Comparison of ENCODE assay signal across 8 mouse cellular contexts in the genomic region with DNA sequence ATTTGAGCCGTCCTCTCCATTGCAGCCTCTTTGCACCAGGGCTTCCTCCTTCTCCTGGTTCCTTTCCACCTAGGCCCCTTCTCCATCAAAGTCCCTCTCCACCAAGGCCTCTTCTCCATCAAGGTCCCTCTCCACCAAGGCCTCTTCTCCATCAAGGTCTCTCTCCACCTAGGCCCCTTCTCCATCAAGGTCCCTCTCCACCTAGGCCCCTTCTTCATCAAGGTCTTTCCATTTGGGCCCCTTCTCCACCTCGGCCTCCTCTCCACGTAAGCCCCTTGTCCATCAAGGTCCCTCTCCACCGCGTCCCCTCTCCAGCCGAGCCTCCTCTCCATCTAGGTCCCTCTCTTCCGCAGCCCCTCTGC. TPM values are rescaled to one million over a fixed set of nuclear protein-coding genes. Genes with fewer than 3 reads are reported as not detected.
DNase-seq lines count a peak whose midpoint lies in the region; ATAC-seq and TF ChIP-seq lines count a peak whose summit lies in the region.

No protein-coding gene starts in this region.

- no peak for TF ChIP-seq POLR2A in kidney, adult 2 months (IDR thresholded peaks at IDR 0.05; ENCODE audit: low read depth, low read length)

- no peak for ATAC-seq in G1E (ENCODE audit: extremely low read depth, insufficient number of reproducible peaks, low FRiP score, poor library complexity, severe bottlenecking)
- ATAC-seq in hindbrain, embryonic 11.5 days (ENCODE audit: low FRiP score): peak; percentile 77; the same call in 1 of the 2 replicates
- ATAC-seq in midbrain, embryonic 14.5 days (ENCODE audit: low FRiP score, low TSS enrichment): peak; percentile 79

- no peaks in the 10 kb centered on the region for H3K27me3 ChIP-seq in kidney, adult 2 months (replicated peaks; ENCODE audit: control insufficient read depth, insufficient read depth, low read length)
- H3K27me3 ChIP-seq in G1E (ENCODE audit: insufficient read depth, low read length): no peaks in the 10 kb centered on the region
- H3K27me3 ChIP-seq in hindbrain, embryonic 11.5 days (ENCODE audit: control insufficient read depth, insufficient read depth, low read length): no peaks in the 10 kb centered on the region
- H3K27me3 ChIP-seq in midbrain, embryonic 14.5 days (ENCODE audit: control insufficient read depth, insufficient read depth, low read length): no peaks in the 10 kb centered on the region

- no peak for DNase-seq in kidney, adult 2 months
- DNase-seq in kidney, postnatal 4 days: no peak
- no peak for DNase-seq in G1E (ENCODE audit: low spot score)
- DNase-seq in hindbrain, embryonic 11.5 days (ENCODE audit: low spot score): no peak
- no peak for DNase-seq in midbrain, embryonic 14.5 days
- DNase-seq in gastrocnemius, adult 18-20 months (ENCODE audit: low spot score): no peak
- no peak for DNase-seq in right cerebral cortex, adult 18-20 months
- no peak for DNase-seq in left cerebral cortex, adult 8-10 months (ENCODE audit: low spot score in 2 of 2)

- peak overlapping the region; percentile 83 for H3K27ac ChIP-seq in kidney, adult 2 months (ENCODE audit: insufficient read depth, low read depth, low read length)
- peak overlapping the region; percentile 99 for H3K27ac ChIP-seq in hindbrain, embryonic 11.5 days (ENCODE audit: low read depth, low read length)
- H3K27ac ChIP-seq in midbrain, embryonic 14.5 days (replicated peaks; ENCODE audit: low read depth, low read length): peak overlapping the region; percentile 99

- WGBS in kidney, adult 2 months: 8% methylated on average over 7 of the region's 7 CpGs
- 3% methylated on average over 7 of the region's 7 CpGs for WGBS in hindbrain, embryonic 11.5 days
- WGBS in midbrain, embryonic 14.5 days: 2% methylated on average over 7 of the region's 7 CpGs

- no peak for TF ChIP-seq CTCF in kidney, adult 2 months (conservative IDR thresholded peaks at IDR 0.05; ENCODE audit: insufficient read depth, insufficient read length, low read depth, low read length)
- TF ChIP-seq CTCF in G1E (IDR thresholded peaks at IDR 0.05; ENCODE audit: low read depth, low read length): no peak

- no peaks in the 10 kb centered on the region for H3K9me3 ChIP-seq in G1E (replicated peaks)
- H3K9me3 ChIP-seq in hindbrain, embryonic 11.5 days (ENCODE audit: control insufficient read depth, low read length): no peaks in the 10 kb centered on the region
- no peaks in the 10 kb centered on the region for H3K9me3 ChIP-seq in midbrain, embryonic 14.5 days (ENCODE audit: control insufficient read depth, low read length)

- H3K9ac ChIP-seq in hindbrain, embryonic 11.5 days (ENCODE audit: low read depth, low read length): peak overlapping the region; percentile 99
- peak overlapping the region; percentile 100 for H3K9ac ChIP-seq in midbrain, embryonic 14.5 days (replicated peaks; ENCODE audit: low read length)

- H3K4me3 ChIP-seq in kidney, adult 2 months (ENCODE audit: insufficient read depth, low read depth, low read length): peak overlapping the region; percentile 70
- peak overlapping the region; percentile 85 for H3K4me3 ChIP-seq in G1E (ENCODE audit: low read depth, low read length)
- H3K4me3 ChIP-seq in hindbrain, embryonic 11.5 days (ENCODE audit: low read depth, low read length): peak overlapping the region; percentile 97
- H3K4me3 ChIP-seq in midbrain, embryonic 14.5 days (replicated peaks; ENCODE audit: low read depth, low read length): peak overlapping the region; percentile 86

- H3K4me2 ChIP-seq in hindbrain, embryonic 11.5 days (replicated peaks; ENCODE audit: low read depth, low read length): peak overlapping the region; percentile 49
- H3K4me2 ChIP-seq in midbrain, embryonic 14.5 days (ENCODE audit: low read length): peak overlapping the region; percentile 100

- no peaks in the 10 kb centered on the region for H3K36me3 ChIP-seq in kidney, adult 2 months (ENCODE audit: control insufficient read depth, insufficient read depth, low read length)
- peaks cover 21% of the 10 kb centered on the region for H3K36me3 ChIP-seq in G1E (replicated peaks)
- no peaks in the 10 kb centered on the region for H3K36me3 ChIP-seq in hindbrain, embryonic 11.5 days (ENCODE audit: control insufficient read depth, insufficient read depth, low read length)
- no peaks in the 10 kb centered on the region for H3K36me3 ChIP-seq in midbrain, embryonic 14.5 days (ENCODE audit: control insufficient read depth, insufficient read depth, low read length)

- H3K4me1 ChIP-seq in kidney, adult 2 months (ENCODE audit: control insufficient read depth, insufficient read depth, low read length): peaks cover 25% of the 10 kb centered on the region
- peaks cover 54% of the 10 kb centered on the region for H3K4me1 ChIP-seq in G1E (ENCODE audit: insufficient read depth, low read depth, low read length)
- H3K4me1 ChIP-seq in hindbrain, embryonic 11.5 days (replicated peaks; ENCODE audit: control insufficient read depth, insufficient read depth, low read length): peaks cover 11% of the 10 kb centered on the region
- peaks cover 42% of the 10 kb centered on the region for H3K4me1 ChIP-seq in midbrain, embryonic 14.5 days (ENCODE audit: control insufficient read depth, insufficient read depth, low read length)

RNA-seq across cellular contexts. Expression of a gene that starts 0.3 kb away (rescaled TPM):
- polyA plus RNA-seq in kidney, adult 2 months (2012; rRNA removed): 42.5 and 43.5 TPM in 2 replicates
- total RNA-seq in G1E (2014; fragmentation: Nextera tagmentation) (147 and 160 TPM in 2 replicates), G1E (2017) (16.0 and 17.1 TPM in 2 replicates)
- polyA plus RNA-seq in G1E (2012): 90.5 and 103 TPM in 2 replicates
- 57.6 and 69.0 TPM in 2 replicates for polyA plus RNA-seq in hindbrain, embryonic 11.5 days (2014; fragmentation: Nextera tagmentation; extraction: Ambion mirVana)
- polyA plus RNA-seq in midbrain, embryonic 14.5 days (2014; fragmentation: Nextera tagmentation; extraction: Ambion mirVana): 121 and 141 TPM in 2 replicates
- total RNA-seq in gastrocnemius, adult 18-20 months (2021): 10 to 100 TPM; 78.4 to 79.7 TPM
- total RNA-seq in left cerebral cortex, adult 8-10 months (2022): 100 to 1,000 TPM; 248 to 277 (median 262) TPM

RNA-seq across cellular contexts. Expression of a gene that starts 55.2 kb away (rescaled TPM):
- 5.7 and 6.0 TPM in 2 replicates for polyA plus RNA-seq in kidney, adult 2 months (2012; rRNA removed)
- total RNA-seq in G1E (2014; fragmentation: Nextera tagmentation) (not detected in 2 replicates), G1E (2017) (0.41 and 0.44 TPM in 2 replicates)
- polyA plus RNA-seq in G1E (2012): 0.42 and 0.44 TPM in 2 replicates
- 5.5 and 7.5 TPM in 2 replicates for polyA plus RNA-seq in hindbrain, embryonic 11.5 days (2014; fragmentation: Nextera tagmentation; extraction: Ambion mirVana)
- polyA plus RNA-seq in midbrain, embryonic 14.5 days (2014; fragmentation: Nextera tagmentation; extraction: Ambion mirVana): 21.6 and 24.4 TPM in 2 replicates
- 100 to 1,000 TPM; 105 to 121 TPM for total RNA-seq in gastrocnemius, adult 18-20 months (2021)
- 10 to 100 TPM; 26.8 to 31.7 (median 28.8) TPM for total RNA-seq in left cerebral cortex, adult 8-10 months (2022)
